Mouse (Mus musculus) lung, postnatal 10 days (tissue): ENCODE measurements around the gene Ccdc33.

Experiments used
- DNase-seq: peaks from one replicate; pipeline ENCODE4 v3.0.0; 2021

Ccdc33 gene

GRCm38 (mm10) chr9:58118671-58119070, at the start of gene Ccdc33:
Ccdc33 (minus strand) TSS chr9:58118823.
- DNase-seq = peak; percentile 59

- DNase-seq = no peak
These were observed 47.2 kb upstream of the Ccdc33 start for GRCm38 (mm10) chr9:58165779-58166178.

- no peak for DNase-seq
These were observed 44.5 kb upstream of the Ccdc33 start for GRCm38 (mm10) chr9:58163146-58163545.

- DNase-seq = no peak
These were observed 43.5 kb upstream of the Ccdc33 start for GRCm38 (mm10) chr9:58162173-58162572.

GRCm38 (mm10) chr9:58160315-58160714, 41.7 kb upstream of the Ccdc33 start:
- DNase-seq = no peak

GRCm38 (mm10) chr9:58159855-58160254, 41.2 kb upstream of the Ccdc33 start:
- peak; percentile 58 for DNase-seq

GRCm38 (mm10) chr9:58158541-58159311, 40.1 kb upstream of the Ccdc33 start:
- DNase-seq = peak; percentile 77

- peak; percentile 24 for DNase-seq
These were observed 39.2 kb upstream of the Ccdc33 start for GRCm38 (mm10) chr9:58157838-58158237.

GRCm38 (mm10) chr9:58156819-58157560, 38.4 kb upstream of the Ccdc33 start:
- no peak for DNase-seq

- DNase-seq = peak; percentile 84
These were observed 36.7 kb upstream of the Ccdc33 start for GRCm38 (mm10) chr9:58155366-58155765.

- no peak for DNase-seq
These were observed 34.5 kb upstream of the Ccdc33 start for GRCm38 (mm10) chr9:58153095-58153494.

- peak; percentile 47 for DNase-seq
These were observed 32.2 kb upstream of the Ccdc33 start for GRCm38 (mm10) chr9:58150733-58151361.

GRCm38 (mm10) chr9:58148806-58149205, 30.2 kb upstream of the Ccdc33 start:
- no peak for DNase-seq

- DNase-seq = no peak
These were observed 26.8 kb upstream of the Ccdc33 start for GRCm38 (mm10) chr9:58145417-58145816.

- DNase-seq = no peak
These were observed 26.0 kb upstream of the Ccdc33 start for GRCm38 (mm10) chr9:58144664-58145063.

- peak; percentile 84 for DNase-seq
These were observed 24.8 kb upstream of the Ccdc33 start for GRCm38 (mm10) chr9:58143419-58143818.

GRCm38 (mm10) chr9:58139947-58140346, 21.3 kb upstream of the Ccdc33 start:
- peak; percentile 90 for DNase-seq

GRCm38 (mm10) chr9:58135921-58136321, 17.3 kb upstream of the Ccdc33 start:
- no peak for DNase-seq

GRCm38 (mm10) chr9:58134906-58135305, 16.3 kb upstream of the Ccdc33 start:
- DNase-seq = no peak

- no peak for DNase-seq
These were observed 15.6 kb upstream of the Ccdc33 start for GRCm38 (mm10) chr9:58133893-58134884.

- DNase-seq = no peak
These were observed 13.1 kb upstream of the Ccdc33 start for GRCm38 (mm10) chr9:58131735-58132134.

GRCm38 (mm10) chr9:58130909-58131308, 12.3 kb upstream of the Ccdc33 start:
- no peak for DNase-seq
